Mouse (Mus musculus): ENCODE measurements around the gene Tmem39a. TPM values are rescaled to one million over a fixed set of nuclear protein-coding genes. Genes with fewer than 3 reads are reported as not detected.

Gene Tmem39a
- polyA plus RNA-seq, 1 experiment from 2014 or later: 106 TPM

GRCm38 (mm10) chr16:38596651-38597050, 38.2 kb downstream of the Tmem39a start:
- H3K27me3 ChIP-seq (ENCODE audit: control insufficient read depth, insufficient read depth, low read length): no peaks in the 10 kb centered on the region
- no peak overlapping the region for H3K4me3 ChIP-seq (replicated peaks; ENCODE audit: low read length)
- H3K4me2 ChIP-seq (ENCODE audit: low read depth, low read length): no peak overlapping the region
- 89% methylated on average over 2 of the region's 2 CpGs for WGBS
- no peaks in the 10 kb centered on the region for H3K4me1 ChIP-seq (ENCODE audit: control insufficient read depth, insufficient read depth, low read length)
- no peaks in the 10 kb centered on the region for H3K9me3 ChIP-seq (replicated peaks; ENCODE audit: control insufficient read depth, low read length)
- ATAC-seq (ENCODE audit: insufficient read depth, low FRiP score): no peak
- peaks cover 3% of the 10 kb centered on the region; the same call in 1 of the 2 replicates for H3K36me3 ChIP-seq (ENCODE audit: control insufficient read depth, insufficient read depth, low read length)
- no peak overlapping the region for H3K9ac ChIP-seq (ENCODE audit: low read length)
- H3K27ac ChIP-seq (ENCODE audit: low read length): no peak overlapping the region

- H3K27ac ChIP-seq (ENCODE audit: low read length): no peak overlapping the region
- no peaks in the 10 kb centered on the region for H3K27me3 ChIP-seq (ENCODE audit: control insufficient read depth, insufficient read depth, low read length)
- 71% methylated on average over 11 of the region's 11 CpGs for WGBS
- no peaks in the 10 kb centered on the region for H3K4me1 ChIP-seq (ENCODE audit: control insufficient read depth, insufficient read depth, low read length)
- H3K9ac ChIP-seq (ENCODE audit: low read length): no peak overlapping the region
- no peaks in the 10 kb centered on the region for H3K9me3 ChIP-seq (replicated peaks; ENCODE audit: control insufficient read depth, low read length)
- no peak overlapping the region for H3K4me2 ChIP-seq (ENCODE audit: low read depth, low read length)
- H3K36me3 ChIP-seq (ENCODE audit: control insufficient read depth, insufficient read depth, low read length): no peaks in the 10 kb centered on the region
- no peak overlapping the region for H3K4me3 ChIP-seq (replicated peaks; ENCODE audit: low read length)
- ATAC-seq (ENCODE audit: insufficient read depth, low FRiP score): no peak
Measured at GRCm38 (mm10) chr16:38598986-38599680, 40.6 kb downstream of the Tmem39a start.

- Histone ChIP-seq H3K4me1 (ENCODE audit: control insufficient read depth, insufficient read depth, low read length) (no peaks in the 10 kb centered on the region), H3K9ac (ENCODE audit: low read length) (no peak overlapping the region), H3K4me3 (replicated peaks; ENCODE audit: low read length) (no peak overlapping the region), H3K9me3 (replicated peaks; ENCODE audit: control insufficient read depth, low read length) (no peaks in the 10 kb centered on the region), H3K27me3 (ENCODE audit: control insufficient read depth, insufficient read depth, low read length) (no peaks in the 10 kb centered on the region), H3K36me3 (ENCODE audit: control insufficient read depth, insufficient read depth, low read length) (no peaks in the 10 kb centered on the region), H3K4me2 (ENCODE audit: low read depth, low read length) (no peak overlapping the region), H3K27ac (ENCODE audit: low read length) (no peak overlapping the region)
- 0 out of 2 replicates have a peak, but pooled peaks have one; percentile 37 for ATAC-seq (ENCODE audit: insufficient read depth, low FRiP score)
- WGBS: 44% methylated on average over 11 of the region's 11 CpGs
Measured at GRCm38 (mm10) chr16:38602989-38603804, 44.7 kb downstream of the Tmem39a start.

- peaks cover 10% of the 10 kb centered on the region for H3K36me3 ChIP-seq (ENCODE audit: control insufficient read depth, insufficient read depth, low read length)
- H3K27ac ChIP-seq (ENCODE audit: low read length): no peak overlapping the region
- no peak overlapping the region for H3K4me3 ChIP-seq (replicated peaks; ENCODE audit: low read length)
- ATAC-seq (ENCODE audit: insufficient read depth, low FRiP score): no peak
- no peak overlapping the region for H3K9ac ChIP-seq (ENCODE audit: low read length)
- no peaks in the 10 kb centered on the region for H3K4me1 ChIP-seq (ENCODE audit: control insufficient read depth, insufficient read depth, low read length)
- peaks cover 5% of the 10 kb centered on the region; the same call in 1 of the 2 replicates for H3K9me3 ChIP-seq (replicated peaks; ENCODE audit: control insufficient read depth, low read length)
- 88% methylated on average over 7 of the region's 7 CpGs for WGBS
- H3K27me3 ChIP-seq (ENCODE audit: control insufficient read depth, insufficient read depth, low read length): no peaks in the 10 kb centered on the region
- H3K4me2 ChIP-seq (ENCODE audit: low read depth, low read length): no peak overlapping the region
Measured at GRCm38 (mm10) chr16:38606509-38606908, 48.0 kb downstream of the Tmem39a start.

GRCm38 (mm10) chr16:38608687-38609086, 50.2 kb downstream of the Tmem39a start:
- WGBS: 83% methylated on average over 12 of the region's 12 CpGs
- no peak for ATAC-seq (ENCODE audit: insufficient read depth, low FRiP score)
- Histone ChIP-seq H3K9ac (ENCODE audit: low read length) (no peak overlapping the region), H3K27ac (ENCODE audit: low read length) (no peak overlapping the region), H3K9me3 (replicated peaks; ENCODE audit: control insufficient read depth, low read length) (peaks cover 5% of the 10 kb centered on the region; the same call in 1 of the 2 replicates), H3K4me2 (ENCODE audit: low read depth, low read length) (no peak overlapping the region), H3K36me3 (ENCODE audit: control insufficient read depth, insufficient read depth, low read length) (peaks cover 10% of the 10 kb centered on the region), H3K27me3 (ENCODE audit: control insufficient read depth, insufficient read depth, low read length) (no peaks in the 10 kb centered on the region), H3K4me1 (ENCODE audit: control insufficient read depth, insufficient read depth, low read length) (peaks cover 4% of the 10 kb centered on the region; the same call in 1 of the 2 replicates), H3K4me3 (replicated peaks; ENCODE audit: low read length) (no peak overlapping the region)

- 68% methylated on average over 18 of the region's 18 CpGs for WGBS
- Histone ChIP-seq H3K27ac (ENCODE audit: low read length) (no peak overlapping the region), H3K36me3 (ENCODE audit: control insufficient read depth, insufficient read depth, low read length) (peaks cover 10% of the 10 kb centered on the region), H3K4me3 (replicated peaks; ENCODE audit: low read length) (no peak overlapping the region), H3K27me3 (ENCODE audit: control insufficient read depth, insufficient read depth, low read length) (no peaks in the 10 kb centered on the region), H3K9me3 (replicated peaks; ENCODE audit: control insufficient read depth, low read length) (peaks cover 5% of the 10 kb centered on the region; the same call in 1 of the 2 replicates), H3K4me2 (ENCODE audit: low read depth, low read length) (no peak overlapping the region), H3K9ac (ENCODE audit: low read length) (no peak overlapping the region), H3K4me1 (ENCODE audit: control insufficient read depth, insufficient read depth, low read length) (peaks cover 4% of the 10 kb centered on the region; the same call in 1 of the 2 replicates)
- ATAC-seq (ENCODE audit: insufficient read depth, low FRiP score): no peak
Measured at GRCm38 (mm10) chr16:38609092-38609491, 50.6 kb downstream of the Tmem39a start.

GRCm38 (mm10) chr16:38612646-38613045, 54.1 kb downstream of the Tmem39a start:
- peaks cover 5% of the 10 kb centered on the region; the same call in 1 of the 2 replicates for H3K9me3 ChIP-seq (replicated peaks; ENCODE audit: control insufficient read depth, low read length)
- peaks cover 4% of the 10 kb centered on the region; the same call in 1 of the 2 replicates for H3K4me1 ChIP-seq (ENCODE audit: control insufficient read depth, insufficient read depth, low read length)
- no peak overlapping the region for H3K4me3 ChIP-seq (replicated peaks; ENCODE audit: low read length)
- H3K27ac ChIP-seq (ENCODE audit: low read length): no peak overlapping the region
- H3K9ac ChIP-seq (ENCODE audit: low read length): no peak overlapping the region
- peak; percentile 68 for ATAC-seq (ENCODE audit: insufficient read depth, low FRiP score)
- no peak overlapping the region for H3K4me2 ChIP-seq (ENCODE audit: low read depth, low read length)
- H3K36me3 ChIP-seq (ENCODE audit: control insufficient read depth, insufficient read depth, low read length): peaks cover 10% of the 10 kb centered on the region
- H3K27me3 ChIP-seq (ENCODE audit: control insufficient read depth, insufficient read depth, low read length): no peaks in the 10 kb centered on the region
- 36% methylated on average over 5 of the region's 5 CpGs for WGBS

- Histone ChIP-seq H3K4me1 (ENCODE audit: control insufficient read depth, insufficient read depth, low read length) (peaks cover 4% of the 10 kb centered on the region; the same call in 1 of the 2 replicates), H3K4me3 (replicated peaks; ENCODE audit: low read length) (no peak overlapping the region), H3K9me3 (replicated peaks; ENCODE audit: control insufficient read depth, low read length) (peaks cover 5% of the 10 kb centered on the region; the same call in 1 of the 2 replicates), H3K4me2 (ENCODE audit: low read depth, low read length) (no peak overlapping the region), H3K9ac (ENCODE audit: low read length) (no peak overlapping the region), H3K27me3 (ENCODE audit: control insufficient read depth, insufficient read depth, low read length) (no peaks in the 10 kb centered on the region), H3K36me3 (ENCODE audit: control insufficient read depth, insufficient read depth, low read length) (peaks cover 10% of the 10 kb centered on the region), H3K27ac (ENCODE audit: low read length) (no peak overlapping the region)
- 85% methylated on average over 6 of the region's 6 CpGs for WGBS
- no peak for ATAC-seq (ENCODE audit: insufficient read depth, low FRiP score)
Measured at GRCm38 (mm10) chr16:38613646-38614045, 55.1 kb downstream of the Tmem39a start.

GRCm38 (mm10) chr16:38617977-38618376, 59.5 kb downstream of the Tmem39a start:
- Histone ChIP-seq H3K36me3 (ENCODE audit: control insufficient read depth, insufficient read depth, low read length) (no peaks in the 10 kb centered on the region), H3K4me3 (replicated peaks; ENCODE audit: low read length) (no peak overlapping the region), H3K9me3 (replicated peaks; ENCODE audit: control insufficient read depth, low read length) (no peaks in the 10 kb centered on the region), H3K4me1 (ENCODE audit: control insufficient read depth, insufficient read depth, low read length) (no peaks in the 10 kb centered on the region), H3K27me3 (ENCODE audit: control insufficient read depth, insufficient read depth, low read length) (no peaks in the 10 kb centered on the region), H3K4me2 (ENCODE audit: low read depth, low read length) (no peak overlapping the region), H3K27ac (ENCODE audit: low read length) (no peak overlapping the region), H3K9ac (ENCODE audit: low read length) (no peak overlapping the region)
- ATAC-seq (ENCODE audit: insufficient read depth, low FRiP score): no peak
- WGBS: 92% methylated on average over 13 of the region's 13 CpGs
